Mouse (Mus musculus): ENCODE data around the gene Osbpl11. TPM values are rescaled to one million over a fixed set of nuclear protein-coding genes. Genes with fewer than 3 reads are reported as not detected.

Gene Osbpl11
- total RNA-seq, 2 experiments from 2014 or later, result 23.1 to 25.0 TPM

Other genes starting within 250 kb of the Osbpl11 start
- 1 to 10 TPM; 4.6 to 7.1 TPM for gene Iqcg, start 128.9 kb upstream of the Osbpl11 start, total RNA-seq (2021)
- 100 to 1,000 TPM; 278 to 280 TPM for gene Rpl35a, start 128.6 kb upstream of the Osbpl11 start, total RNA-seq (2021)
- gene Lmln, start 122.5 kb upstream of the Osbpl11 start, total RNA-seq (2021), result 10 to 100 TPM; 16.0 to 18.4 TPM
- gene Snx4, start 66.4 kb downstream of the Osbpl11 start, total RNA-seq (2021), result 10 to 100 TPM; 59.6 to 59.7 TPM
- 10 to 100 TPM; 87.4 to 92.3 TPM for gene Zfp148, start 195.8 kb downstream of the Osbpl11 start, total RNA-seq (2021)